Mouse (Mus musculus): ENCODE results near the gene Casq1. TPM values are rescaled to one million over a fixed set of nuclear protein-coding genes. Genes with fewer than 3 reads are reported as not detected.

The Casq1 gene
- polyA plus RNA-seq, 1 experiment from 2014 or later: 7.9 TPM

DNA sequence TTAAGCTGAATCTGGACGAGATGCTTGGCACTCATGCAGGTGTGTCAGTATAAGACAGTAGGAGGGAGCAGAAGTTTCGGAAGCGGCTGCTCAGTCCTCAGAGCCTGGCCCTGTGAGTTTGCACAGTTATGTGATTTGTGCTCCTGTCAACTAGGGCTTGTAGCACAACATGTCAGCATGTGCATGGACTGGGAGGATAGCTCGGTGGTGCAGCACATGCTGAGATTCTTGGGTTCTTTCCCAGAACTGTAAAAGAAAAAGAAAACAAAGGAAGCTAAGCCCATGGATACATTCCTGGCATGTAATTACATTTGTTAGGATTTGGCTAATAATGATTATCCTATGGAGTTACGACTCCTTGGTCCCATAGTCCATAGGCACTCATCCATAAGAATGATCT is 46.5 kb downstream of the Casq1 start:
- Histone ChIP-seq H3K27me3 (ENCODE audit: control insufficient read depth, insufficient read depth, low read depth, low read length) (no peaks in the 10 kb centered on the region), H3K27ac (ENCODE audit: low read length) (no peak overlapping the region), H3K4me3 (ENCODE audit: low read length) (no peak overlapping the region), H3K36me3 (ENCODE audit: control insufficient read depth, insufficient read depth, low read length) (peaks cover 55% of the 10 kb centered on the region), H3K9me3 (ENCODE audit: control insufficient read depth, low read length) (no peaks in the 10 kb centered on the region), H3K4me1 (replicated peaks; ENCODE audit: control insufficient read depth, insufficient read depth, low read length) (no peaks in the 10 kb centered on the region), H3K9ac (ENCODE audit: low read length) (no peak overlapping the region), H3K4me2 (ENCODE audit: low read depth, low read length) (no peak overlapping the region)
- no peak for ATAC-seq (ENCODE audit: low read depth)
- WGBS: 80% methylated on average over 5 of the region's 5 CpGs

GRCm38 (mm10) chr1:172172381-172172780 is 47.3 kb downstream of the Casq1 start:
- no peak overlapping the region for H3K4me3 ChIP-seq (ENCODE audit: low read length)
- ATAC-seq (ENCODE audit: low read depth): no peak
- no peak overlapping the region for H3K27ac ChIP-seq (ENCODE audit: low read length)
- H3K4me1 ChIP-seq (replicated peaks; ENCODE audit: control insufficient read depth, insufficient read depth, low read length): no peaks in the 10 kb centered on the region
- 93% methylated on average over 21 of the region's 21 CpGs for WGBS
- H3K36me3 ChIP-seq (ENCODE audit: control insufficient read depth, insufficient read depth, low read length): peaks cover 58% of the 10 kb centered on the region
- no peaks in the 10 kb centered on the region for H3K9me3 ChIP-seq (ENCODE audit: control insufficient read depth, low read length)
- H3K9ac ChIP-seq (ENCODE audit: low read length): no peak overlapping the region
- H3K4me2 ChIP-seq (ENCODE audit: low read depth, low read length): no peak overlapping the region
- no peaks in the 10 kb centered on the region for H3K27me3 ChIP-seq (ENCODE audit: control insufficient read depth, insufficient read depth, low read depth, low read length)

DNA sequence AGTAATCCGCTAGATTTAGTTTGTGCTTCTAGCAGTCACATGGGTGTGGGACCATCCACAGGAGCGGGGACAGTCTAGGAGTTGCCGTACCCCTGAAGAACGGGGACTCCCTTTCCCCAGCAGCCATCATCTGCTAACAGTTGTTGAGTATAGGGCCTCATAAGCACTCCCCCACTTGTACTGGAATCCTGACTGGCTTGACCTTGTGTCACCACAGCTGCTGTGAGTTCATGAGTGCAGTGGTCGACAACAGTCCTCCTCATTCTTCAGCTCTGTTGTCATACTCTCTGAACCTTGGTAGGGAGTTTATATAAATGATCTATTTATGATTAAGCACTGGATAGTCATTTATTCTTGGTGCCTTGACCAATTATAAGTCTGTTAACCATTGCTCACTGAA is 49.9 kb downstream of the Casq1 start:
- no peak overlapping the region for H3K4me2 ChIP-seq (ENCODE audit: low read depth, low read length)
- H3K4me1 ChIP-seq (replicated peaks; ENCODE audit: control insufficient read depth, insufficient read depth, low read length): no peaks in the 10 kb centered on the region
- H3K27me3 ChIP-seq (ENCODE audit: control insufficient read depth, insufficient read depth, low read depth, low read length): no peaks in the 10 kb centered on the region
- ATAC-seq (ENCODE audit: low read depth): no peak
- H3K9ac ChIP-seq (ENCODE audit: low read length): no peak overlapping the region
- no peak overlapping the region for H3K4me3 ChIP-seq (ENCODE audit: low read length)
- no peaks in the 10 kb centered on the region for H3K9me3 ChIP-seq (ENCODE audit: control insufficient read depth, low read length)
- 94% methylated on average over 5 of the region's 5 CpGs for WGBS
- H3K36me3 ChIP-seq (ENCODE audit: control insufficient read depth, insufficient read depth, low read length): peaks cover 62% of the 10 kb centered on the region
- H3K27ac ChIP-seq (ENCODE audit: low read length): no peak overlapping the region

GRCm38 (mm10) chr1:172167911-172168310 is 51.8 kb downstream of the Casq1 start:
- ATAC-seq (ENCODE audit: low read depth): no peak

DNA sequence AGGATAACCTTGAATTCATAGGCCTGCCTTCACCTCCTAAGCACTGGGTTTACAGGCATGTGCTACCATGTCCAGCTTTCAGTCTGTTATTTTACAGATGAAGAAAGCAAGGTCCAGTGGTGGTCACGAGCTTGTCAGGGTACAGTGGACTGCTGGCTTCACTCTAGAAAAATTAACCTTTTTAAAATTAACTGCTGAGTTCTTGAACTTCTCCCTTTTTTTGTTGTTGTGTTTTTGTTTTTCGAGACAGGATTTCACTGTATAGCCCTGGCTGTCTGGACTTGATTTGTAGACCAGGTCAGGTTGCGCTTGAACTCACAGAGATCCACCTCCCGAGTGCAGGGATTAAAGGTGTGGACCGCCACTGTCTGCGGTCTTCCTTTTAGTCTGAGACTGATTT is 56.7 kb downstream of the Casq1 start:
- H3K9ac ChIP-seq (ENCODE audit: low read length): no peak overlapping the region
- 88% methylated on average over 6 of the region's 6 CpGs for WGBS
- ATAC-seq (ENCODE audit: low read depth): no peak

More at GRCm38 (mm10) chr1:172167911-172168310, 51.8 kb downstream of the Casq1 start:
- Histone ChIP-seq H3K9me3 (ENCODE audit: control insufficient read depth, low read length) (no peaks in the 10 kb centered on the region), H3K4me2 (ENCODE audit: low read depth, low read length) (no peak overlapping the region), H3K4me1 (replicated peaks; ENCODE audit: control insufficient read depth, insufficient read depth, low read length) (no peaks in the 10 kb centered on the region), H3K27me3 (ENCODE audit: control insufficient read depth, insufficient read depth, low read depth, low read length) (no peaks in the 10 kb centered on the region), H3K9ac (ENCODE audit: low read length) (no peak overlapping the region), H3K36me3 (ENCODE audit: control insufficient read depth, insufficient read depth, low read length) (peaks cover 45% of the 10 kb centered on the region), H3K4me3 (ENCODE audit: low read length) (no peak overlapping the region), H3K27ac (ENCODE audit: low read length) (no peak overlapping the region)
- WGBS: 89% methylated on average over 5 of the region's 5 CpGs

GRCm38 (mm10) chr1:172162009-172162408 is 57.7 kb downstream of the Casq1 start:
- no peak overlapping the region for H3K9ac ChIP-seq (ENCODE audit: low read length)
- H3K27me3 ChIP-seq (ENCODE audit: control insufficient read depth, insufficient read depth, low read depth, low read length): no peaks in the 10 kb centered on the region
- ATAC-seq (ENCODE audit: low read depth): no peak
- H3K36me3 ChIP-seq (ENCODE audit: control insufficient read depth, insufficient read depth, low read length): peaks cover 6% of the 10 kb centered on the region
- no peak overlapping the region for H3K4me3 ChIP-seq (ENCODE audit: low read length)
- H3K4me1 ChIP-seq (replicated peaks; ENCODE audit: control insufficient read depth, insufficient read depth, low read length): peaks cover 4% of the 10 kb centered on the region; the same call in 1 of the 2 replicates
- H3K9me3 ChIP-seq (ENCODE audit: control insufficient read depth, low read length): no peaks in the 10 kb centered on the region
- no peak overlapping the region for H3K27ac ChIP-seq (ENCODE audit: low read length)
- no peak overlapping the region for H3K4me2 ChIP-seq (ENCODE audit: low read depth, low read length)
- 84% methylated on average over 1 of the region's 1 CpGs for WGBS

More for the DNA sequence above, 56.7 kb downstream of the Casq1 start:
- H3K9me3 ChIP-seq (ENCODE audit: control insufficient read depth, low read length): no peaks in the 10 kb centered on the region
- H3K4me2 ChIP-seq (ENCODE audit: low read depth, low read length): no peak overlapping the region
- peaks cover 4% of the 10 kb centered on the region; the same call in 1 of the 2 replicates for H3K4me1 ChIP-seq (replicated peaks; ENCODE audit: control insufficient read depth, insufficient read depth, low read length)
- no peak overlapping the region for H3K4me3 ChIP-seq (ENCODE audit: low read length)
- no peaks in the 10 kb centered on the region for H3K27me3 ChIP-seq (ENCODE audit: control insufficient read depth, insufficient read depth, low read depth, low read length)
- H3K27ac ChIP-seq (ENCODE audit: low read length): no peak overlapping the region
- H3K36me3 ChIP-seq (ENCODE audit: control insufficient read depth, insufficient read depth, low read length): peaks cover 14% of the 10 kb centered on the region

DNA sequence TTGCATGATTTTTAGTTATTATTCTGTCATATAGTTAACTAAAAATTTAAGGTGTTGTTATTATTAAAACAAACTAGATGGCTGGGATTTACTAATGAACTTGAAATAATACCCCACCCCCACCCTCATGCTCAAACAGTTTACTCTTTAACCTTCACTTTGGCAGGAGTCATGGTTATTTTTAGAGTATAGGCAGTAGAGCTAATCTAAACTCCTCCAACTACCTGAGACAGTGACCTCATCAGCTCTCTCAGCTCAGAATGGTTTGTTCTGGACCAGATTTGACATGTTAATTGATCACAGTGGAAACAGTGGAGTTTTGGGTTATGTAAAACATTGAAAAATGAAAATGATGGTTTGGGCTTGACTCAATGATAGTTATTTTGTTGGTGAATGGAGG is 59.2 kb downstream of the Casq1 start:
- Histone ChIP-seq H3K9ac (ENCODE audit: low read length) (no peak overlapping the region), H3K4me1 (replicated peaks; ENCODE audit: control insufficient read depth, insufficient read depth, low read length) (peaks cover 4% of the 10 kb centered on the region; the same call in 1 of the 2 replicates), H3K27ac (ENCODE audit: low read length) (no peak overlapping the region), H3K27me3 (ENCODE audit: control insufficient read depth, insufficient read depth, low read depth, low read length) (no peaks in the 10 kb centered on the region), H3K9me3 (ENCODE audit: control insufficient read depth, low read length) (no peaks in the 10 kb centered on the region), H3K4me2 (ENCODE audit: low read depth, low read length) (no peak overlapping the region), H3K4me3 (ENCODE audit: low read length) (no peak overlapping the region), H3K36me3 (ENCODE audit: control insufficient read depth, insufficient read depth, low read length) (no peaks in the 10 kb centered on the region)
- ATAC-seq (ENCODE audit: low read depth): no peak

DNA sequence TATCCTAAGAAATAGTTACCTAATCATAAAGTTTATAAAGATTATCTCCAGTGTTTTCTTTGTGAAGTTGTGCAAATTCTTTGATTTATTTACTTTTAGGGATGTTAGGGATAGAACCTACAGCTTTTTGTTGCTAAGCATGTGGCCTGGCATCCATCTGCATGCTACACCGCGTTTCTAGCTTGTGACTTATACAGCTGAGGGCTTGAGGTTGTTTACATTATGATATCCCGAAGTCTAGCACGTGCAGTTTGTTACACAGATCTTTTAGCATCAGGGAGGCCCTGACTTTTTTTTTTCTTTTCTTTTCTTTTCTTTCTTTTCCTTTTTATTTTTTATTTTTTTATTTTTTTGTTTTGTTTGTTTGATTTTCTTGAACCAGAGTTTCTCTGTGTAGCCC is 59.7 kb downstream of the Casq1 start:
- H3K27me3 ChIP-seq (ENCODE audit: control insufficient read depth, insufficient read depth, low read depth, low read length): no peaks in the 10 kb centered on the region
- no peaks in the 10 kb centered on the region for H3K9me3 ChIP-seq (ENCODE audit: control insufficient read depth, low read length)
- no peak overlapping the region for H3K4me2 ChIP-seq (ENCODE audit: low read depth, low read length)
- H3K4me3 ChIP-seq (ENCODE audit: low read length): no peak overlapping the region
- H3K27ac ChIP-seq (ENCODE audit: low read length): no peak overlapping the region
- no peak overlapping the region for H3K9ac ChIP-seq (ENCODE audit: low read length)
- peaks cover 4% of the 10 kb centered on the region; the same call in 1 of the 2 replicates for H3K4me1 ChIP-seq (replicated peaks; ENCODE audit: control insufficient read depth, insufficient read depth, low read length)
- 13% methylated on average over 4 of the region's 4 CpGs for WGBS
- H3K36me3 ChIP-seq (ENCODE audit: control insufficient read depth, insufficient read depth, low read length): no peaks in the 10 kb centered on the region
- ATAC-seq (ENCODE audit: low read depth): no peak
